Mouse (Mus musculus) lung, embryonic 14.5 days (tissue): Measurements from ENCODE around the gene Dtx4. TPM values are rescaled to one million over a fixed set of nuclear protein-coding genes. Genes with fewer than 3 reads are reported as not detected.

Experiments used
- ATAC-seq: fragments of 200-750 bp; cut with Nextera tagmentation; 2 replicates; pipeline ENCODE4 v1.8.0; 2017; ENCODE audit warnings: mild to moderate bottlenecking, moderate TSS enrichment, moderate library complexity; ENCODE audit not compliant: insufficient read depth
- DNase-seq: peaks from one replicate; pipeline ENCODE4 v3.0.0-alpha.2; 2015
- H3K27ac ChIP-seq: fragments of 300-500 bp; sonication (generic); 2 replicates; pipeline ENCODE4 v1.5.1; 2014; ENCODE audit warnings: low read depth, mild to moderate bottlenecking, moderate library complexity
- H3K27me3 ChIP-seq: fragments of 300-500 bp; sonication (generic); 2 replicates; pipeline ENCODE4 v1.6.1; 2014; ENCODE audit warnings: low read length, control low read depth; ENCODE audit not compliant: insufficient read depth
- H3K36me3 ChIP-seq: fragments of 300-500 bp; sonication (generic); 2 replicates; pipeline ENCODE4 v1.6.1; 2014; ENCODE audit warnings: control low read depth; ENCODE audit not compliant: insufficient read depth
- H3K4me1 ChIP-seq: fragments of 300-500 bp; sonication (generic); 2 replicates; pipeline ENCODE4 v1.6.1; 2014; ENCODE audit warnings: antibody characterized with exemption, control low read depth; ENCODE audit not compliant: insufficient read depth
- H3K4me2 ChIP-seq: fragments of 300-500 bp; sonication (generic); 2 replicates; pipeline ENCODE4 v1.6.1; 2014; ENCODE audit warnings: mild to moderate bottlenecking
- H3K4me3 ChIP-seq: fragments of 300-500 bp; sonication (generic); 2 replicates; pipeline ENCODE4 v1.5.1; 2014; ENCODE audit warnings: low read depth, low read length
- H3K9ac ChIP-seq: fragments of 300-500 bp; sonication (generic); 2 replicates; pipeline ENCODE4 v1.6.1; 2014
- H3K9me3 ChIP-seq: fragments of 300-500 bp; sonication (generic); 2 replicates; pipeline ENCODE4 v1.6.1; 2016; ENCODE audit warnings: low read depth, low read length, control low read depth
- CTCF ChIP-seq: IDR thresholded peaks from 2 replicates; pipeline ENCODE4 v1.5.1; 2016; ENCODE audit warnings: antibody characterized with exemption, low read depth
- WGBS: fragments of 180-500 bp; shearing (Covaris S2); extraction: QIAGEN DNeasy Blood & Tissue Kit; methylation state at CpG from one replicate; pipeline ENCODE4 v1.1.7; 2014; 5-methylcytosine and 5-hydroxymethylcytosine counted together
- polyA plus RNA-seq: library from polyadenylated mRNA; unstranded; fragments of >200 nt; fragmentation: Nextera tagmentation; extraction: Ambion mirVana; gene quantifications from 2 replicates; pipeline ENCODE4 v1.2.1, GENCODE M21; 2014

Dtx4 gene
- polyA plus RNA-seq, 1 experiment from 2014 or later, result 17.7 TPM

DNA sequence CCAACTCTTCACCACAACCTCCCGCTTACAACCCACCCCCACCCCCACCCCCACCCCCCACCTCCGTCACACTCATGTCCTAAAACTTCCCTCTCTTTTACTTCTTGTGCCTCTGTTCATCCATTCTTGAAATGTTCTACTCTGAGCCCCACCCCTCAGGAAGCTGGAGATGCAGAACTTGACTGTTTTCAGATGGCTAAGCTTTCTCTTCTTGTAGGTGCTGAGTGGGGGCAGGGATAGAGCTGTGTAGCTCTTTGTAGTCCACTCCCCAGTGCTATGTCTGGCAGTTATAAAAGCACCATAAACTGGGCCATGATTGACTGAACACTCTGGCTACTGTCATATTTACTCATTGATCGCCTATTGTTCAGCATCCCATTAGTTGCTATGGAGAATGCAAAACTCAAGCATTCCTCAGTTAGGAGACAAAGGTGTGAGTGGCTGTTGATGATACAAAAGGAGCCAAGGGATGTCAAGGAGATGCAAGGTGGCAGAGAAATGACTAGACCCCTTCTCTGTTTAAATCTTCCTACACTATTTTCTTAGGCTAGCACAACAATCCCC, 6.2 kb downstream of the Dtx4 start:
- Histone ChIP-seq H3K9ac (no peak overlapping the region), H3K27ac (no peak overlapping the region), H3K4me2 (no peak overlapping the region), H3K4me1 (no peaks in the 10 kb centered on the region), H3K9me3 (no peaks in the 10 kb centered on the region), H3K36me3 (peaks cover 27% of the 10 kb centered on the region), H3K4me3 (no peak overlapping the region), H3K27me3 (no peaks in the 10 kb centered on the region)
- TF ChIP-seq CTCF, result no peak
- no peak for ATAC-seq
- 75% methylated on average over 3 of the region's 3 CpGs for WGBS
- DNase-seq, result no peak

DNA sequence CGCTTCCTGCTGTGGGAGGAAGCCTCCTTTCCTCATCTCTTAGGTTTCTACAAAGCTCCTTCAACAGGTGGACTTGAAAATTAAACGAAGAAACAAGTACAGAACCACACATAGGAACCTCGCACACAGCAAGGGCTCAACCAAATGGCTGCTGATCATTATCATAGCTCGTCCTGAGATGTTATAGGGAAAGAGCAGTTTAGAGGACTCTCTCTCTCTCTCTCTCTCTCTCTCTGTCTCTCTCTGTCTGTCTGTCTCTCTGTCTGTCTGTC, 7.1 kb downstream of the Dtx4 start:
- 74% methylated on average over 4 of the region's 4 CpGs for WGBS

DNA sequence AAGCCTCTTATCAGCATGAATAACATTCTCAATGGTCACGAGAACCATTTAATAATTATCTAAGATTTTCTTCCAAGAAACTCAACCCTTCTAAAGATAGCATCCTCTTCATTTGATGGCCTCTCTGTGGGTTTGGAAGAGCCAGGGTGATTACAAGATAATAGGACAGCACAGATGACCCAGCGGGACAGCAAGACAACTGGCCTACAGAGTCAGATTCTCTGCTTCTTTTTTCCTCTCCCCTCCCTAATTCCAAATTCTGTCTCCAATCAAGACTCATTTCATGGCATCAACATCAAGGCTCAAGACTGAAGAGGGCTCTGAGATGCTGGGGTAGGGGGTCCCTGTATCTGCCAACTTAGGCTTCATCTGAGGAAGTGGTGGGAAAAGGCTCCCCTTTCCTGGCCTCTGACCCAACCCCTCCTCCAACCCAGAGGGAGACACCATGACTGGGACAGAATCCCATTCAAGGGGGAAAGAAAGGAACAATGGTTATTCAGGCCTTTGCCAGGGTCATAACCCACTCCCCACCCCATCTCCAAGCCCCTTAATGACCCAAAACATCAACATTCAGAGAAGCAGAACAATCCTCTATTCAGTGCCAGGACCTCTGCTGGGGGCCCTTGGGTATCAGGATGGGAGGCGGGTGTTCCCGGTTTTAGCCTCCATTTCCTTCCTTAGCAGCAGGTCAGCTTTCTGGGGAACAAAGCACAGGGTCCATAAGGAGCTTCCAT, 7.6 kb downstream of the Dtx4 start:
- DNase-seq (no peak), ATAC-seq (no peak)
- Histone ChIP-seq H3K36me3 (peaks cover 32% of the 10 kb centered on the region), H3K27me3 (no peaks in the 10 kb centered on the region), H3K4me2 (no peak overlapping the region), H3K9me3 (no peaks in the 10 kb centered on the region), H3K4me3 (no peak overlapping the region), H3K4me1 (0 out of 2 replicates have a peak, but pooled peaks cover 5% of the 10 kb centered on the region), H3K27ac (no peak overlapping the region), H3K9ac (no peak overlapping the region)
- WGBS, result 69% methylated on average over 4 of the region's 4 CpGs
- no peak for TF ChIP-seq CTCF

More for the DNA sequence above, 7.1 kb downstream of the Dtx4 start:
- Histone ChIP-seq H3K9ac (no peak overlapping the region), H3K27me3 (no peaks in the 10 kb centered on the region), H3K4me3 (no peak overlapping the region), H3K4me1 (0 out of 2 replicates have a peak, but pooled peaks cover 5% of the 10 kb centered on the region), H3K4me2 (no peak overlapping the region), H3K27ac (no peak overlapping the region), H3K36me3 (peaks cover 32% of the 10 kb centered on the region), H3K9me3 (no peaks in the 10 kb centered on the region)
- ATAC-seq (no peak), DNase-seq (no peak)
- TF ChIP-seq CTCF, result no peak

DNA sequence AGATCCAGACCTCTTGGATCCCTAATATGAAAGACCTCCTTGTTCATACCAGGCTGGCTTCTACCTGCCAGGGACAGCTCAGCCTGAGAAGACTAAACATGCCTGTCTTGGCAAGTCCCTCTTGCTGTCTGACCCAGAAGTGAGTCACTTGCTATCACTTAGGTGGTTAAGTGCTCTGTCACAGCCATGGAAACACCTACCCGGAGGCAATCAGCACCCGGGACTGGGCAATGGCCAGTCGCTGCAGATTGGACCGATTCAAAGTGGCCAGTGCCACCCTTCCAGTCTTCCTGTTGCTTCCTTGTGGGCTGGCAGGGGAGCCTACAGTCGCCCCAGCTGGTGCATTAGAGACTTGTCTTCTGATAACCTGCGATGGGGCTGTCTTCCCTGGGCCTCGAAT, 9.6 kb downstream of the Dtx4 start:
- WGBS, result 88% methylated on average over 7 of the region's 7 CpGs
- no peak for TF ChIP-seq CTCF
- H3K4me3 ChIP-seq, result no peak overlapping the region
- H3K9me3 ChIP-seq, result no peaks in the 10 kb centered on the region
- H3K27ac ChIP-seq, result no peak overlapping the region
- H3K4me1 ChIP-seq, result peaks cover 17% of the 10 kb centered on the region
- ATAC-seq (no peak), DNase-seq (no peak)
- H3K36me3 ChIP-seq, result peaks cover 28% of the 10 kb centered on the region
- no peak overlapping the region for H3K4me2 ChIP-seq
- no peaks in the 10 kb centered on the region for H3K27me3 ChIP-seq
- H3K9ac ChIP-seq, result no peak overlapping the region

DNA sequence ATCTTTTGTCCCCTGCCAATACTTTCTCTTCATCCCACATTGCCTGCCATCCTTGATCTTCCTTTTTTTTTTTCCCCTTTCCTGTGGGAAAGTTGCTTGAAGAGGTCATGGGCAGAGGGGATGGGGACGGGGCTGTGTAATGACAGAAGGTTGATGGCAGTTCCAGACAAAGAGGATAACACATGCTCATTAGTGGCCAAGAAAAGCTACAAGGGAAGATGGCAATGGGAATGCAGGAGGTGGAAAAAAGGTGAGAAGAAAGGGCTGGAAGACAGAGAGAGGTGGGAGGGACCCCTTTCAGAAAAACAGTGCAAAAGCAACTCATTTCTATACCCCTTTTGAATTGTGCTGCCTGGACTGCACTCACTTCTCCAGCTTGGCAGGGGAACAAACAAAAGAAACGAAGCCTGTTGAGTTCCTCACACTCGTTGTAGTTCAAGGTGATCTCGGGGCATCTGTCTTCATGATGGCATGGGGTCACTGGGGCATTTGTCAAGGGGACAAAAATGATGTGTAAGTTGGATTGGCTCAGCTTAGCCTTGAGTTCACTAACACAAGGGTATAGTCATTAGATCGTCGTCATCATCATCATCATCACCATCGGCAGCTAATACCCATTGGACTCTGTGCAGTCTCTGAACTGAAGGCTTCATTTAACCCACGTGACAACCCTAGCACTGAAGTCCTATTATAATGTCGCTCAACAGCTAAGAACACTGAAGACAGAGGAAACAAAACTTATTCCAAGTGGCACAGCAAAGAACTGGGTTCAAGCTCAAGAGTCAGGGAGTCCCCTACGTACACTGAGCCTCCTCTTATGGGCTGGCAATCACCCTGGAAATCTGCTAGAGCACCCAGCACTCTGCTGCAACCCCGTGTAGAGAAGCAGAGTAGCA, 11.3 kb downstream of the Dtx4 start:
- peak overlapping the region; percentile 90 for H3K27ac ChIP-seq

DNA sequence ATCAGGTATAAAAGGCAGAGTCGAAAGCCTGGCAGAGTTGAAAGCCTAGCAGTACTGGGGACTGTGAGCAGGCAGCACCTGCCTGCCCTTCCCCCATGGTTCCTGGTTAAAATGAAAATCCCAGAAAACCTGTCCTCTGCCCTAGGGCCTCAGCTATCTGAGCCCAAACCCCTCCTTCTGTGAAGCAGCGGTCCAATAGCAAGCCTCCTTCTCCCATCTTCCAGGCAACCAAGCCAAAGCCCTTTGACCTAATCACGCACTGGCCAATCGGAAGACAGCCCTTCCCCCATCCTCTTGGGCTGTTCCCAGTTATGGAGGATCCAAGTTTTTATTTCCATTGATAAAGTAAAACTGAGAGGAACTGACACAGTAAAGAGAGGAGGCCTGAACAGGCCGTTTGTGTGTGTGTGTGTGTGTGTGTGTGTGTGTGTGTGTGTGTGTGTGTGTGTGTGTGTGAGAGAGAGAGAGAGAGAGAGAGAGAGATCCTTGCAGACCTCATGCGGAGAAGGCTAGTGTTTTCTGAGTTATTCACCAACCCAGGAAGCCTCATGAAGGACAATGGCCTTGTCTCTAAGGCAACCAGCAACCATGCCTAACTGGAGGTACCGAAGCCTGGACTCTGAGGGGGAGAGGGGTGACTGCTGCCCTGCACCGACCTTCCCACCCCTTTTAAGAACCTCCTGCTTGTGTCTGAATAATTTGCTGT, 12.1 kb downstream of the Dtx4 start:
- DNase-seq, result peak; percentile 43
- no peak for ATAC-seq
- Histone ChIP-seq H3K27ac (peak overlapping the region; percentile 90), H3K9ac (no peak overlapping the region), H3K4me2 (peak overlapping the region; percentile 27), H3K27me3 (no peaks in the 10 kb centered on the region), H3K4me3 (no peak overlapping the region), H3K9me3 (no peaks in the 10 kb centered on the region), H3K4me1 (peaks cover 25% of the 10 kb centered on the region), H3K36me3 (peaks cover 34% of the 10 kb centered on the region)
- no peak for TF ChIP-seq CTCF
- 33% methylated on average over 8 of the region's 8 CpGs for WGBS

More for the DNA sequence above, 11.3 kb downstream of the Dtx4 start:
- whole genome bisulfite sequencing, result 72% methylated on average over 11 of the region's 11 CpGs
- Histone ChIP-seq H3K9me3 (no peaks in the 10 kb centered on the region), H3K36me3 (peaks cover 34% of the 10 kb centered on the region), H3K27me3 (no peaks in the 10 kb centered on the region), H3K9ac (no peak overlapping the region), H3K4me2 (peak overlapping the region; percentile 7; the same call in 1 of the 2 replicates), H3K4me1 (peaks cover 25% of the 10 kb centered on the region), H3K4me3 (no peak overlapping the region)
- TF ChIP-seq CTCF, result no peak
- DNase-seq, result no peak
- ATAC-seq, result no peak
